Mouse (Mus musculus) lung, postnatal 0 days (tissue): ENCODE results near the gene Clasp2. TPM values are rescaled to one million over a fixed set of nuclear protein-coding genes. Genes with fewer than 3 reads are reported as not detected.
"Not testable (repeated sequence)": the region's sequence is repeated elsewhere in the genome, so short reads cannot be mapped to it uniquely, and the experiment has no call there.

Experiments used
- ATAC-seq: fragments of 200-750 bp; cut with Nextera tagmentation; 2 replicates; pipeline ENCODE4 v1.8.0; 2017; ENCODE audit warnings: moderate library complexity
- DNase-seq: peaks from one replicate; pipeline ENCODE4 v3.0.0-alpha.2; 2016; ENCODE audit warnings: low spot score
- H3K27ac ChIP-seq: fragments of 300-500 bp; sonication (generic); 2 replicates; pipeline ENCODE4 v1.5.1; 2014; ENCODE audit warnings: antibody characterized with exemption, mild to moderate bottlenecking, low read length, mixed read lengths
- H3K27me3 ChIP-seq: fragments of 300-500 bp; sonication (generic); replicated peaks from 2 replicates; pipeline ENCODE4 v1.6.1; 2014; ENCODE audit warnings: low read length, mixed read lengths; ENCODE audit not compliant: insufficient read depth
- H3K36me3 ChIP-seq: fragments of 300-500 bp; sonication (generic); 2 replicates; pipeline ENCODE4 v1.6.1; 2014; ENCODE audit warnings: low read length, mixed read lengths; ENCODE audit not compliant: insufficient read depth
- H3K4me1 ChIP-seq: fragments of 300-500 bp; sonication (generic); 2 replicates; pipeline ENCODE4 v1.6.1; 2014; ENCODE audit warnings: antibody characterized with exemption, low read depth, low read length, mixed read lengths; ENCODE audit not compliant: insufficient read depth
- H3K4me2 ChIP-seq: fragments of 300-500 bp; sonication (generic); replicated peaks from 2 replicates; pipeline ENCODE4 v1.6.1; 2014; ENCODE audit warnings: low read depth, mild to moderate bottlenecking, low read length, moderate library complexity, mixed read lengths
- H3K4me3 ChIP-seq: fragments of 300-500 bp; sonication (generic); 2 replicates; pipeline ENCODE4 v1.5.1; 2014; ENCODE audit warnings: low read depth, low read length
- H3K9ac ChIP-seq: fragments of 300-500 bp; sonication (generic); replicated peaks from 2 replicates; pipeline ENCODE4 v1.6.1; 2014; ENCODE audit warnings: low read depth, mild to moderate bottlenecking
- H3K9me3 ChIP-seq: fragments of 300-500 bp; sonication (generic); 2 replicates; pipeline ENCODE4 v1.6.1; 2016; ENCODE audit warnings: low read length, mixed read lengths
- CTCF ChIP-seq: IDR thresholded peaks from 2 replicates; pipeline ENCODE4 v1.5.1; 2016; ENCODE audit warnings: antibody characterized with exemption, mild to moderate bottlenecking
- EP300 ChIP-seq: IDR thresholded peaks from 2 replicates; pipeline ENCODE4 v1.6.1; 2016; ENCODE audit warnings: antibody characterized with exemption, mild to moderate bottlenecking, control low read depth
- WGBS: fragments of 180-500 bp; shearing (Covaris S2); extraction: QIAGEN DNeasy Blood & Tissue Kit; methylation state at CpG from one replicate; pipeline ENCODE4 v1.1.7; 2014; 5-methylcytosine and 5-hydroxymethylcytosine counted together
- polyA plus RNA-seq: library from polyadenylated mRNA; unstranded; fragments of >200 nt; fragmentation: Nextera tagmentation; extraction: Ambion mirVana; gene quantifications from 2 replicates; pipeline ENCODE4 v1.2.1, GENCODE M21; 2015

The Clasp2 gene
- polyA plus RNA-seq, 1 experiment from 2014 or later: 12.1 TPM

GRCm38 (mm10) chr9:113708361-113709280 is 32.7 kb upstream of the Clasp2 start:
- no peaks in the 10 kb centered on the region for H3K36me3 ChIP-seq
- no peaks in the 10 kb centered on the region for H3K27me3 ChIP-seq
- ATAC-seq (no peak), DNase-seq (peak; percentile 22)
- peak overlapping the region; percentile 66 for H3K4me2 ChIP-seq
- H3K9me3 ChIP-seq: no peaks in the 10 kb centered on the region
- H3K4me3 ChIP-seq: peak overlapping the region; percentile 94
- H3K27ac ChIP-seq: peak overlapping the region; percentile 97
- peaks cover 14% of the 10 kb centered on the region; the same call in 1 of the 2 replicates for H3K4me1 ChIP-seq
- WGBS: 53% methylated on average over 19 of the region's 19 CpGs
- 0 out of 2 replicates have a peak overlapping the region, but pooled peaks have one; percentile 97 for H3K9ac ChIP-seq
- TF ChIP-seq EP300 (no peak), CTCF (no peak)

- Histone ChIP-seq H3K4me1 (peaks cover 7% of the 10 kb centered on the region; the same call in 1 of the 2 replicates), H3K9me3 (no peaks in the 10 kb centered on the region), H3K27ac (no peak overlapping the region), H3K36me3 (no peaks in the 10 kb centered on the region), H3K9ac (no peak overlapping the region), H3K4me2 (no peak overlapping the region), H3K4me3 (no peak overlapping the region), H3K27me3 (no peaks in the 10 kb centered on the region)
- no peak for TF ChIP-seq CTCF
- no peak for TF ChIP-seq EP300
- DNase-seq (no peak), ATAC-seq (no peak)
- WGBS: 76% methylated on average over 12 of the region's 12 CpGs
These were observed 30.4 kb upstream of the Clasp2 start for GRCm38 (mm10) chr9:113710871-113711270.

DNA sequence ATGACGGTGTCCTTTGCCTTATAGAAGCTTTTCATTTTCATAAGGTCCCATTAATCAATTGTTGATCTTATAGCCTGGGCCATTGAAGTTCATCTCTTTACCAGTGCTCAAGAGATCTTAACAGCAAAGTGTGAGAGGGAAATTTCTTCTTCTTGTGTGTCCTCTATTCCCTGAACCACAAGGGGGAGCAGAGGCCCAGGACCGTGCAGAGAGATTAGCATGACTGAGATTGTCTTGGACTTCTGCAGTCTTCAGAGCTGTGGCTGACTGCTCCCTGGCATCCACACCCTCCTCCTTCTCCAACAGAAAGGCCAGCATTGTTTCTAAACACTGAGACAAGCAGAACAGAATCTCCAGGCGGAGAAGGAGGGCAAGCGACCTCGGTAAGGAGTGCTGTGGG is 22.2 kb upstream of the Clasp2 start:
- peak; percentile 70 for DNase-seq
- peak; percentile 37; the same call in 1 of the 2 replicates for ATAC-seq

DNA sequence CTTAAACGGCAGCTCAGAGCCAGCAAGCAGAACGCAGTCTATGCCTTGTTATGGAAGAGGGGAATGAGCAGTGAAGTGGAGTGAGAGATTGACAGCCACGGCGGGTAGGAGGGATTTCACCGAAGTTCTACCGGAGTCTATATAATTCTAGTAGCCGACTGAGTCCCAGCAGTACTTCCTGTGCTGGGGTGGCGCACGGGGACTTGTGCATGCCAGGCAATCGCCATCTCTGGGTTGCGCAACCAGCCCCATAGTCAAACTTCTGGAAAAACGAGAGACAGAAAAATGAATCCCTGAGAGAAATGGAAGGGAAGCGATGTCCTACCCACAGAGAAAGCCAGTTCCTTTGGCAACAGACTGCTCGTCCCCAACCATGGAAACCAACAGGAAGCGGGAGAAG is 16.6 kb upstream of the Clasp2 start:
- ATAC-seq (no peak), DNase-seq (no peak)
- 67% methylated on average over 15 of the region's 15 CpGs for WGBS
- Histone ChIP-seq H3K36me3 (no peaks in the 10 kb centered on the region), H3K27ac (no peak overlapping the region), H3K27me3 (no peaks in the 10 kb centered on the region), H3K9me3 (no peaks in the 10 kb centered on the region), H3K9ac (no peak overlapping the region), H3K4me3 (no peak overlapping the region), H3K4me2 (no peak overlapping the region), H3K4me1 (no peaks in the 10 kb centered on the region)
- TF ChIP-seq EP300: no peak
- no peak for TF ChIP-seq CTCF

More for the DNA sequence above, 22.2 kb upstream of the Clasp2 start:
- Histone ChIP-seq H3K9ac (no peak overlapping the region), H3K4me3 (no peak overlapping the region), H3K4me1 (no peaks in the 10 kb centered on the region), H3K9me3 (no peaks in the 10 kb centered on the region), H3K27me3 (no peaks in the 10 kb centered on the region), H3K27ac (no peak overlapping the region), H3K36me3 (no peaks in the 10 kb centered on the region), H3K4me2 (no peak overlapping the region)
- TF ChIP-seq CTCF (peak; percentile 80), EP300 (no peak)
- WGBS: 38% methylated on average over 5 of the region's 5 CpGs

GRCm38 (mm10) chr9:113725609-113726008 is 15.7 kb upstream of the Clasp2 start:
- H3K9ac ChIP-seq, ATAC-seq: not testable (repeated sequence)
- WGBS: 90% methylated on average over 5 of the region's 5 CpGs

GRCm38 (mm10) chr9:113726131-113726530 is 15.1 kb upstream of the Clasp2 start:
- no peak for DNase-seq
- no peak overlapping the region for H3K9ac ChIP-seq
- 40% methylated on average over 3 of the region's 3 CpGs for WGBS
- no peak overlapping the region for H3K4me2 ChIP-seq
- no peaks in the 10 kb centered on the region for H3K27me3 ChIP-seq
- TF ChIP-seq EP300 (no peak), CTCF (no peak)
- H3K4me1 ChIP-seq: no peaks in the 10 kb centered on the region
- no peaks in the 10 kb centered on the region for H3K36me3 ChIP-seq
- H3K27ac ChIP-seq: no peak overlapping the region
- no peak for ATAC-seq
- H3K4me3 ChIP-seq: no peak overlapping the region
- H3K9me3 ChIP-seq: no peaks in the 10 kb centered on the region

More at GRCm38 (mm10) chr9:113725609-113726008, 15.7 kb upstream of the Clasp2 start:
- not testable (repeated sequence) for H3K27ac ChIP-seq, H3K27me3 ChIP-seq, H3K4me1 ChIP-seq, H3K9me3 ChIP-seq, H3K36me3 ChIP-seq, H3K4me3 ChIP-seq, DNase-seq, H3K4me2 ChIP-seq
